Mouse (Mus musculus) kidney, adult 18-20 months (tissue): ENCODE results near the gene Calcr.
"Not testable (repeated sequence)": the region's sequence is repeated elsewhere in the genome, so short reads cannot be mapped to it uniquely, and the experiment has no call there.

Experiments used
- DNase-seq: peaks from one replicate; pipeline ENCODE4 v3.0.0; 2021

Calcr gene

GRCm38 (mm10) chr6:3764230-3764764, at the start of gene Calcr:
TSS of gene Calcr (minus strand) at chr6:3764714.
- DNase-seq: peak; percentile 9

- no peak for DNase-seq
Measured at GRCm38 (mm10) chr6:3767485-3767884, 3.0 kb upstream of the Calcr start.

DNA sequence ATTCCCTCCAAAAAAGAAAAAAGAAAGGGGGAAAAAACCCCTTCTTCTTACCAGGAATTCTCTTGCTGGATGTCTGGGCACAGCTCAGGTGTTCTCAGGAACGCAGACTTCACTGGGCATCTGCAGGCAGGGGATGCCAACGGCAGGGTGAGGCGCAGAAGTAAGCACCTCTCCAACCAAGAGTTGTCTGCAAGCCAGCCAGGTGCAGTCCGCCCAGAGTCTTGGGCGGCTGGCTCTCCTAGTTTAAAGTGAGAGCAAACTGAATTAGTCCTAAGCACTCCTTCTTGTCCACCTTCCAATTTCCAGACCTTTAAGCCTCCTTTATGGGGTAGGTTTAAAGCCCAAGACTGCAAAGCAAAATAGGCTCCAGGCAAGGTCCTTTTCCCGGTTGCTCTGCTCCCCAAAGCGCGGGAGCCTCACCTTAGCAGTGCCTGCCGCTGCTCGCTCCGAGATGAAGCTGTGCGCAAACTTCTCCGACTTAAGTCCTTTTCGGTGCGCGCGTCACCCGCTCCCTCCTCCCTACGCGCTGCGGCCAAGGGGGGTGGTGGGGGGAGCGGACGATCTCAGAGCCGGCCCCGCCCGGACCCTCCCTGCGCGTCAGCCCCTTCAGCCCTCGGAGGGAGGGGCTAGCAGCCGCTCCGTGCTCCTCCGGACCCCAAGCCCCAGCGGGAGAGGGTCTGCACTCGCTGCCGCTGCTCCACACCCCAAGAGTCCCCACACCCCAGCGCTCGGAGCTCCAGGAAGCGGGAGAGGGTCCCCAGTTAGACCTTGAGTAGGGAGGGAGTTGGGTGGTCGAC, 1.1 kb downstream of the Calcr start:
- DNase-seq: peak; percentile 25

DNA sequence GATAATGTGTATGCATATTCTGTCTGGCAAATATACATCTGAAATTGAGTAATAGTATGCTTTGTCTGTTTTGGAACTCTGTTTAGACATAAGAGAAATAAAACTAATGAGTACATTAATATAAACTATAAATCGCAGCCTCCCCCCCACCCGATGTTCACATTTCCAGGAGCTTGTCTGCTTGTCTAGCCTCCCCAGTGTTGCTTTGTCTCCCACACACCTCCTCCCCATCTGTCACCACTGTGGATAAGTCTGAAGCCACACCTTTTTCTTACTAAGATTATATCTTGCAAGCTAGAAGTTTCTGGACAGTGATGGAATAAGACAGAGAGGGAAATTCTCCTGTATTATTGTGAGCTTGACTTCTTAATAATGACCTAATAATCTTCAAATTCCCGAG, 12.9 kb downstream of the Calcr start:
- DNase-seq: no peak

- DNase-seq: no peak
Measured at GRCm38 (mm10) chr6:3749624-3750023, 14.9 kb downstream of the Calcr start.

- no peak for DNase-seq
Measured at GRCm38 (mm10) chr6:3745546-3745945, 19.0 kb downstream of the Calcr start.

DNA sequence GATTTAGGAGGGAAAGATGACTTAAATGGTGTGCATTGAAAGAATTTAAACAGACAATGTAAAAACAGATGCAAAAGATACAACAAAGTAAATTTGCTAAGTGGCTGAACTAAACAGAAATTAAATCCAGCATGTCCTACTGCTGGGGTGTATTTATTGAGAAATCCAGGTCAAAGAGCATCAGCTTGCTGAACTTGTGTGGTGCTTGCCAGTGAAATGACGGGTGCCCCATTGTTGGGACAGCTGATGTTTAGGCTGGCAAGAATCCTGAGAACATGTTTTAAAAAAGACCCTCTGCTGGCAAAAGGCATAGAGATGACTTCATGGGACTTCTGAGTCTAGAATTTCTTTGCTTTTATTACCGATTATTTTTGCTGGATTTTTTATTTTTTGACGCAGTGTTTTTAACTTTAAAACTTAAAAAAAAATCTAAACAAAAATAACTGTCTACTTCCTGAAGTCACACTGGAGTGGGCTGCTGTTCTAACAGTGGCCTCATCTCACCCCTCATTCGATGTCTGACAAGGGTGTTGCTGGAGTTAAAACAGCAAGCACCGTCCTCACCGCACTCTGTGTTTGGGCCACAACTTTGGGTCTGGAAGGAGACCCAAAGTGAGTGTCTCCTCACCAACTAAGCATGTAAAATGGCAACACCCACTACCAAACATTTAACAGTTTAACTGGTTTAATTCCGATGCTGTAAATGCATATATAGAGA, 22.4 kb downstream of the Calcr start:
- DNase-seq: no peak

DNA sequence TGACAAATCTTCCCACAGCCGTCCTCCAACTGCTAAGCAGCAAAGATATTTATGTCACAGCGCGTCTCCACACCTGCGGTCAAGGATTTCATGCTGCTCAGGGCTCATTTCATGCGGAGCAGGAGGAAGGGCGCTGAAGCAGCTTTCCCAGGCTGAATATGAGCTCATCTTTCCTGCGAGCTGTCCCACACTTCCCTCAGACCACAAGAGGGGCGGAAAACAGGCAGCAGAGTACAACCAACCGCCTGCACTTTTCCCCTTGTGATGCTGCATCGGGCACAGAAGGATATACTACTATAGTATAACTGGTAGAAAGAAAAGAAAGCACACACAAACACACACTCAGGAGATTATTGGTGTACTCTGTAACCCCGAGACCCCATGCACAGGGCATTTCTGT, 23.2 kb downstream of the Calcr start:
- no peak for DNase-seq

GRCm38 (mm10) chr6:3730246-3730867, 34.2 kb downstream of the Calcr start:
- no peak for DNase-seq

DNA sequence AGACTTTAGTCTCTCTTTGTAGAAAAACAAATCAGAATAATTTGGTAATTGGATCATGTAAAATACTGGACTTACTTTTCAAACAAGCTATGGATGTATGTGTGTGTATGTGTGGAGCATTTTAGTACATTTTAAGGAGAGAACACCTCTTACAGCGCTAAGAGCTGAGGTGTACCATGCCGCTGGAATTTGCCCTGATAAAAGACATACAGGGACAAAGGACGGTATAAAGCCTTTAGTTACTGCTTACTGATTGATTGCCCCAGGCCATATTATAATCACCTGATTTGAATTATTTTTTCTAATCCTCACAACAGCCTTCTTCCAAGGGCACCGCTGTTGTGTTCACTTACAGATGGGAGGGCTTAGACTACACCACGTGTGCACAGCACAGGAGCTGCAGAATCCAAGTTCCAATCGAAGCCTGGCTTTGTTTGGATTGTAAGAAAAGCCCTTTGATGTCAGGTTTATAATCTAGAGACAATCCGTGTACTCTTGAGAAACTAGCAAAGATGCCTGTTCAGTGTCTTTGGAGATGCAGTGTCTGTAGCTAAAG, 76.3 kb downstream of the Calcr start:
- DNase-seq: no peak

GRCm38 (mm10) chr6:3678286-3678685, 86.2 kb downstream of the Calcr start:
- DNase-seq: not testable (repeated sequence)

DNA sequence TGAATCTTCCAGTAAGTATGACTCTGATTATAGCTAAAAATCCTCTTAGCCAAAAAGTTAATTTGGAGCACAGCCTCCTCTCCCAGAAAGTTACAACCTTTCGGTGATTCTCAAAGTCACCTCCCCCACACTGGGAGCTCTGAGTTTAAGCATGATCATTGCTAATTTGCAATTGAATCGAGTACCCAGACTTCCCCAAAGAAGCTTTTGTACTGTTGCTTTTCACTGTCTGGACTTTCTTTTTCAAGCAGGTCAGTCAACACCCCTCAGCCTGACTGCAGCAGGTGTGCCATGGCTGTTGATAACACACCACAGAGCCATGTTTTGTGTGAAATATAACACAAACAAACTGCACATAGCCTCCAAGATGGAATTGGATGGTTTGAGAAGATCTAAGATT, 86.7 kb downstream of the Calcr start:
- DNase-seq: no peak

DNA sequence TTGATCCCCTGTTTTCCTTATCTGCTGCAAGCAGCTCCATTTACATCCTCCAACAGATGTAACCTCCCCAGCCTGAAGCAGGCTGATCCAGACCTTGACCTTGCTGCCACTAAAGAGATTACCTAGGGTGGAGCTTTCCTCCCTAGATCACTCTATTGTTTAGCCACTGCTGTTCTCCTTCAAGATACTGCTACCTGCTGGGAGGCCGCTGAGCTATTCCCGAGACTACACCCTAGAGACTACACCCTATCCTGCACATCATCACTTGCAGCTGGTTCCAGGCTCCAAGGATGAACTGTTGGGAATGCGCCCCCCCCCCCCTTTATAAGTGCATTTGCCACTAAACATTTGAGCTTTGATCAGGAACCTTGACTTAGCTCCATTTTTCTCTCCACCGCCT, 92.6 kb downstream of the Calcr start:
- DNase-seq: not testable (repeated sequence)

GRCm38 (mm10) chr6:3664147-3664716, 100.3 kb downstream of the Calcr start:
- no peak for DNase-seq

- no peak for DNase-seq
Measured at GRCm38 (mm10) chr6:3658405-3658804, 106.1 kb downstream of the Calcr start.
